Comparison of ENCODE assay signal across 8 mouse cellular contexts in genomic region chr9:121709898-121710583, GRCm38 (mm10). TPM values are rescaled to one million over a fixed set of nuclear protein-coding genes. Genes with fewer than 3 reads are reported as not detected.
DNase-seq lines count a peak whose midpoint lies in the region; ATAC-seq and TF ChIP-seq lines count a peak whose summit lies in the region.

Ss18l2 (plus strand) TSS chr9:121710329.

- no peaks in the 10 kb centered on the region for H3K27me3 ChIP-seq in ES-Bruce4 (ENCODE audit: control insufficient read depth, insufficient read depth, low read length, poor library complexity, severe bottlenecking)
- no peaks in the 10 kb centered on the region for H3K27me3 ChIP-seq in forebrain, embryonic 13.5 days
- H3K27me3 ChIP-seq in liver, postnatal 0 days (ENCODE audit: insufficient read depth, low read length): no peaks in the 10 kb centered on the region
- H3K27me3 ChIP-seq in neural tube, embryonic 14.5 days (ENCODE audit: control insufficient read depth, insufficient read depth, low read length): no peaks in the 10 kb centered on the region

- intact Hi-C loops in heart, postnatal 10 days (cut with DNase I): no loop called here

- H3K9ac ChIP-seq in ES-Bruce4 (ENCODE audit: low read depth, poor library complexity, severe bottlenecking): peak within 1 kb of the TSS; percentile 95
- H3K9ac ChIP-seq in forebrain, embryonic 13.5 days: peak within 1 kb of the TSS; percentile 91
- H3K9ac ChIP-seq in liver, postnatal 0 days (replicated peaks): peak within 1 kb of the TSS; percentile 89
- H3K9ac ChIP-seq in neural tube, embryonic 14.5 days (replicated peaks; ENCODE audit: low read depth, low read length): peak within 1 kb of the TSS; percentile 93

- ATAC-seq in cerebellum, adult (ENCODE audit: insufficient number of reproducible peaks, low FRiP score, low TSS enrichment): peak; percentile 94
- peak; percentile 98 for ATAC-seq in forebrain, embryonic 13.5 days
- ATAC-seq in liver, postnatal 0 days: peak; percentile 94
- peak; percentile 96 for ATAC-seq in neural tube, embryonic 14.5 days (ENCODE audit: low read depth)

- WGBS in forebrain, embryonic 13.5 days: 4% methylated on average over 37 of the region's 37 CpGs
- 5% methylated on average over 37 of the region's 37 CpGs for WGBS in large intestine, adult 2 months
- 4% methylated on average over 37 of the region's 37 CpGs for WGBS in liver, postnatal 0 days (ENCODE audit: insufficient replicate concordance)
- 5% methylated on average over 37 of the region's 37 CpGs for WGBS in neural tube, embryonic 14.5 days

- peaks cover 5% of the 10 kb centered on the region; the same call in 1 of the 2 replicates for H3K36me3 ChIP-seq in ES-Bruce4 (ENCODE audit: control insufficient read depth, insufficient read depth, low read length, poor library complexity, severe bottlenecking)
- peaks cover 16% of the 10 kb centered on the region for H3K36me3 ChIP-seq in forebrain, embryonic 13.5 days (ENCODE audit: poor library complexity, severe bottlenecking)
- H3K36me3 ChIP-seq in liver, postnatal 0 days (replicated peaks; ENCODE audit: insufficient read depth, low read length): peaks cover 12% of the 10 kb centered on the region; the same call in 1 of the 2 replicates
- H3K36me3 ChIP-seq in neural tube, embryonic 14.5 days (ENCODE audit: control insufficient read depth, insufficient read depth, low read length): peaks cover 9% of the 10 kb centered on the region; the same call in 1 of the 2 replicates

- peaks cover 2% of the 10 kb centered on the region for H3K4me1 ChIP-seq in ES-Bruce4 (ENCODE audit: control insufficient read depth, insufficient read depth, low read length)
- H3K4me1 ChIP-seq in forebrain, embryonic 13.5 days: peaks cover 21% of the 10 kb centered on the region
- H3K4me1 ChIP-seq in liver, postnatal 0 days (ENCODE audit: insufficient read depth): peaks cover 22% of the 10 kb centered on the region
- peaks cover 18% of the 10 kb centered on the region for H3K4me1 ChIP-seq in neural tube, embryonic 14.5 days (ENCODE audit: control insufficient read depth, insufficient read depth, low read length)

- H3K27ac ChIP-seq in ES-Bruce4 (ENCODE audit: insufficient read depth, low read length): no peak within 1 kb of the TSS
- peak within 1 kb of the TSS; percentile 88 for H3K27ac ChIP-seq in forebrain, embryonic 13.5 days
- peak within 1 kb of the TSS; percentile 97 for H3K27ac ChIP-seq in liver, postnatal 0 days (ENCODE audit: low read depth)
- H3K27ac ChIP-seq in neural tube, embryonic 14.5 days (ENCODE audit: low read depth, low read length): peak within 1 kb of the TSS; percentile 93

- TF ChIP-seq POLR2A in ES-Bruce4 (IDR thresholded peaks at IDR 0.05; ENCODE audit: insufficient read depth, low read length): no peak

- TF ChIP-seq EP300 in ES-Bruce4 (IDR thresholded peaks at IDR 0.05; ENCODE audit: insufficient read depth, low read depth, low read length): no peak
- peak; percentile 67; the same call in 1 of the 2 replicates for TF ChIP-seq EP300 in liver, postnatal 0 days (IDR thresholded peaks at IDR 0.05; ENCODE audit: low read depth)

- peak within 1 kb of the TSS; percentile 89 for H3K4me2 ChIP-seq in forebrain, embryonic 13.5 days
- H3K4me2 ChIP-seq in liver, postnatal 0 days (ENCODE audit: low read depth, low read length): peak within 1 kb of the TSS; percentile 79
- H3K4me2 ChIP-seq in neural tube, embryonic 14.5 days (ENCODE audit: low read depth, low read length): peak within 1 kb of the TSS; percentile 83

- H3K4me3 ChIP-seq in ES-Bruce4 (ENCODE audit: low read depth, low read length): peak within 1 kb of the TSS; percentile 100
- H3K4me3 ChIP-seq in forebrain, embryonic 13.5 days: peak within 1 kb of the TSS; percentile 92
- H3K4me3 ChIP-seq in liver, postnatal 0 days (ENCODE audit: low read depth, low read length): peak within 1 kb of the TSS; percentile 85
- peak within 1 kb of the TSS; percentile 73 for H3K4me3 ChIP-seq in neural tube, embryonic 14.5 days (ENCODE audit: low read depth, low read length)

- no peaks in the 10 kb centered on the region for H3K9me3 ChIP-seq in ES-Bruce4 (replicated peaks; ENCODE audit: control insufficient read depth, insufficient read depth, low read length, poor library complexity, severe bottlenecking)
- no peaks in the 10 kb centered on the region for H3K9me3 ChIP-seq in forebrain, embryonic 13.5 days (replicated peaks)
- no peaks in the 10 kb centered on the region for H3K9me3 ChIP-seq in liver, postnatal 0 days (ENCODE audit: low read length)
- no peaks in the 10 kb centered on the region for H3K9me3 ChIP-seq in neural tube, embryonic 14.5 days (ENCODE audit: control insufficient read depth, low read length)

- DNase-seq in heart, postnatal 10 days: peak; percentile 99
- DNase-seq in large intestine, adult 2 months (ENCODE audit: low read depth, low spot score): peak; percentile 99
- DNase-seq in liver, postnatal 0 days: peak; percentile 99
- peak; percentile 99 for DNase-seq in testis, postnatal 10 days (ENCODE audit: low spot score)

- no peak for TF ChIP-seq CTCF in ES-Bruce4 (IDR thresholded peaks at IDR 0.05; ENCODE audit: low read depth, low read length)
- no peak for TF ChIP-seq CTCF in liver, postnatal 0 days (IDR thresholded peaks at IDR 0.05; ENCODE audit: low read depth)

RNA-seq across cellular contexts. Expression of gene Ss18l2, which starts in this region (rescaled TPM):
- 51.6 and 51.9 TPM in 2 replicates for polyA plus RNA-seq in ES-Bruce4 (2011; ENCODE audit: insufficient read depth, insufficient read length, low read depth, missing spikeins)
- polyA plus RNA-seq in forebrain, embryonic 13.5 days (2015; fragmentation: Nextera tagmentation; extraction: Ambion mirVana): 130 and 159 TPM in 2 replicates
- total RNA-seq in heart, postnatal 10 days (2021): 100 to 1,000 TPM; 133 to 136 TPM
- polyA plus RNA-seq in large intestine, adult 2 months (2012; rRNA removed): 25.3 and 26.0 TPM in 2 replicates
- polyA plus RNA-seq in liver, postnatal 0 days (2015; fragmentation: Nextera tagmentation; extraction: Ambion mirVana): 112 and 119 TPM in 2 replicates
- 194 and 208 TPM in 2 replicates for polyA plus RNA-seq in neural tube, embryonic 14.5 days (2014; fragmentation: Nextera tagmentation; extraction: Ambion mirVana)
